Mouse (Mus musculus): Measurements from ENCODE around the gene Slc29a1. TPM values are rescaled to one million over a fixed set of nuclear protein-coding genes. Genes with fewer than 3 reads are reported as not detected.

The Slc29a1 gene
- polyA plus RNA-seq, 1 experiment from 2014 or later = 154 TPM

DNA sequence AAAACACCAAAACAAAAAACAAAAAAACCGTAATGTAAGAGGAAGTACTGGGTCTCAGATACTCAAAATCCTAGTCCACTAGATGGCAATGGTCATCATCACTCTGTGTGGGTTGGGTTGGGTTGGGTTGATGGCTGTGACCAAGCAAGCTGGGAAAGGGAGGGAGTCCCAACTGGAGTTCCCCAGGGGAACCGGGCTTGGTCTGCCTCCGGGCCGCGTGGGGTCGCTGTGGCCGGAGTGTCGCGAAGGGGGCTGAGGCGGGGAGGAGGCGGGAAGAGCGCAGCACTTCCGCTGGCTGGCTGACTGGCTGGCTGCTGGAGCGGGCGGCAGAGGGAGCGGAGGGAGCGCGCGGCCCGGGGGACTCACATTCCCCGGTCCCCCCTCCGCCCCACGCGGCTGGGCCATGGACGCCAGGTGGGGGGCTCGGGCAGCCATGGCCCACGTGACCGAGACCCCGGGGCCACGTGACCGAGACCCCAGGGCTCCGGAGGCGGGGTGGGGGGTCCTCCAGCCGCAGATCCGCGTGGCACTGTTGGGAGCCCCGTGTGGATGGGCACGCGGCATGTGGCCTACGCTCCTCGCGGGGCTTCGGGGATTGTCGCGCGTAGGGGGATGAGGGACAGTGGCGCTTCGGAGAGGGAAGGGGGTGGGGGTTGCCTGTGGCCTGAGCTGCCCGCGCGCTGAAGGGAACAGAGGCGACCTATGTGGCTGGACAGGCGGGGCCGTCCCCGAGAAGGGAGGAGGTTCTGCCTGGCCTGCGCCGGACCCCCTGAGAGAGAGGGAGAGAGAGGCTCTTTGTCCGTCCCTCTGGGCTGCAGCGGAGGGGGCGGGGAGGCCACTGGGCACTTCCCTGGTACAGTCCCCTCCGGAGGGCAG, 35.5 kb downstream of the Slc29a1 start, which contains the start of gene Slc35b2:
TSS of gene Slc35b2 (plus strand) at position 220 of the 876 bp plus-strand sequence.
- peak within 1 kb of the TSS; percentile 77 for H3K4me2 ChIP-seq (ENCODE audit: low read depth, low read length)
- H3K4me1 ChIP-seq (ENCODE audit: control insufficient read depth, low read depth, low read length) = peaks cover 16% of the 10 kb centered on the region
- H3K27ac ChIP-seq (ENCODE audit: low read length) = peak within 1 kb of the TSS; percentile 39; the same call in 1 of the 2 replicates
- 0% methylated on average over 46 of the region's 61 CpGs for WGBS (ENCODE audit: insufficient replicate concordance)
- H3K9me3 ChIP-seq (replicated peaks; ENCODE audit: control insufficient read depth, low read length) = no peaks in the 10 kb centered on the region
- H3K27me3 ChIP-seq (ENCODE audit: control insufficient read depth, insufficient read depth, low read depth, low read length) = no peaks in the 10 kb centered on the region
- peak; percentile 86 for ATAC-seq (ENCODE audit: low read depth)
- H3K4me3 ChIP-seq (ENCODE audit: low read depth, low read length) = peak within 1 kb of the TSS; percentile 69
- H3K36me3 ChIP-seq (ENCODE audit: control insufficient read depth, insufficient read depth) = peaks cover 23% of the 10 kb centered on the region
- H3K9ac ChIP-seq (ENCODE audit: low read depth, low read length) = peak within 1 kb of the TSS; percentile 77

DNA sequence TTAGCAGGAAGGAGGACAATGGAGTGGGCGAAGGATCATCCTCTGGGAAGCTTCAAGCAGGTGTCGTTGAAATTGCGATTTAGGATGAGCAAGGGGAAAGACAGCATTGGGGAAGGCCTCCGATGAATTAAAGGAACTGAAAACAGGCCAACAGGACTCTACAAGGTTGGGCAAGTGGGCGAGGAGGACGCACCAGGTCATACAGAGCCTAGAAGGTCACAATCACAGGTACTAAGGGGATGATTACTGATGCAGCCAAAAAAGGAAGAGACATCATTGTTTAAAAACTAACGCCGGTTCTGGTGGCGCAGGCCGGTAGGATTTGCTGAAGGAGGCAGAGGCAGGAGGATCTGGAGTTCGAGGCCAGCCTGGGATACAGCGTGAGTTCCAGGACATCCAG, 36.2 kb downstream of the Slc29a1 start:
- peaks cover 16% of the 10 kb centered on the region for H3K4me1 ChIP-seq (ENCODE audit: control insufficient read depth, low read depth, low read length)
- H3K36me3 ChIP-seq (ENCODE audit: control insufficient read depth, insufficient read depth) = peaks cover 17% of the 10 kb centered on the region
- ATAC-seq (ENCODE audit: low read depth) = no peak
- 65% methylated on average over 12 of the region's 12 CpGs for WGBS (ENCODE audit: insufficient replicate concordance)
- no peak overlapping the region for H3K27ac ChIP-seq (ENCODE audit: low read length)
- no peaks in the 10 kb centered on the region for H3K9me3 ChIP-seq (replicated peaks; ENCODE audit: control insufficient read depth, low read length)
- H3K4me2 ChIP-seq (ENCODE audit: low read depth, low read length) = no peak overlapping the region
- no peaks in the 10 kb centered on the region for H3K27me3 ChIP-seq (ENCODE audit: control insufficient read depth, insufficient read depth, low read depth, low read length)
- no peak overlapping the region for H3K4me3 ChIP-seq (ENCODE audit: low read depth, low read length)
- no peak overlapping the region for H3K9ac ChIP-seq (ENCODE audit: low read depth, low read length)

DNA sequence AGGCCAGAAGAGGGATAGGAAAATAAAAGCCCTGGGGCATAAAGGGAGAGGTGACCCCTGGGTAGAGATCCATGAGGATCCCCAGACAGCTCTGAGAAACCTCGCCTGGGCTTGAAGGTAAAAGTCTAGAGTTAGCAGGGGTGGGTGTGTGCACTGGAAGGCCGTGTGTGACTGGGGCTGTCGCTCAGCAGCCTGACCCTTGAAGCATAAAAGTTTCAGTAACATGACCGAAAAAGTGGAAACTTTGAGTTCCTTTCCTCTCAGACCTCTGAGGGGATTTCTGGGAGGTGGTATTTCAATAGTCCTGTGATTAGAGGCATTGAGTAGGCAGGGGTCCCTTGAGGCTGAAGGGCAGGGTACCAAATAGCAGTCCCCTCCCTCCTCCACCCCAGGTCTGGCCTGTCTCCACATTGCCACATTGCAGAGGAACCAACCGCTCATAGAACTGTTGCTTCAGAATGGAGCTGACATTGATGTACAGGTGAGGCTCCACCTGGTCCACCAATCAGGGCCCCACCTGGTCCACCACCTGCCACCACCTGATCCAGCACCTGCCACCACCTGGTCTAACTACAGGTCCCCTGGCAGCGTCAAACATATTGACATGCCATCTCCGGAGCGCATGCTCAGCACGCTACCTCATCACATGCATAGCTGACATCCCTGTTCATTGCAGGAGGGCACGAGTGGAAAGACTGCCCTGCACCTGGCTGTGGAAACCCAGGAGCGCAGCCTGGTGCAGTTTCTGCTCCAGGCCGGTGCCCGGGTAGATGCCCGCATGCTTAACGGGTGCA, 39.5 kb downstream of the Slc29a1 start:
- no peak overlapping the region for H3K9ac ChIP-seq (ENCODE audit: low read depth, low read length)
- no peak for ATAC-seq (ENCODE audit: low read depth)
- WGBS (ENCODE audit: insufficient replicate concordance) = 74% methylated on average over 15 of the region's 15 CpGs
- no peak overlapping the region for H3K4me2 ChIP-seq (ENCODE audit: low read depth, low read length)
- no peaks in the 10 kb centered on the region for H3K36me3 ChIP-seq (ENCODE audit: control insufficient read depth, insufficient read depth)
- H3K4me3 ChIP-seq (ENCODE audit: low read depth, low read length) = no peak overlapping the region
- no peaks in the 10 kb centered on the region for H3K9me3 ChIP-seq (replicated peaks; ENCODE audit: control insufficient read depth, low read length)
- H3K4me1 ChIP-seq (ENCODE audit: control insufficient read depth, low read depth, low read length) = peaks cover 23% of the 10 kb centered on the region
- H3K27ac ChIP-seq (ENCODE audit: low read length) = no peak overlapping the region
- peaks cover 18% of the 10 kb centered on the region for H3K27me3 ChIP-seq (ENCODE audit: control insufficient read depth, insufficient read depth, low read depth, low read length)

DNA sequence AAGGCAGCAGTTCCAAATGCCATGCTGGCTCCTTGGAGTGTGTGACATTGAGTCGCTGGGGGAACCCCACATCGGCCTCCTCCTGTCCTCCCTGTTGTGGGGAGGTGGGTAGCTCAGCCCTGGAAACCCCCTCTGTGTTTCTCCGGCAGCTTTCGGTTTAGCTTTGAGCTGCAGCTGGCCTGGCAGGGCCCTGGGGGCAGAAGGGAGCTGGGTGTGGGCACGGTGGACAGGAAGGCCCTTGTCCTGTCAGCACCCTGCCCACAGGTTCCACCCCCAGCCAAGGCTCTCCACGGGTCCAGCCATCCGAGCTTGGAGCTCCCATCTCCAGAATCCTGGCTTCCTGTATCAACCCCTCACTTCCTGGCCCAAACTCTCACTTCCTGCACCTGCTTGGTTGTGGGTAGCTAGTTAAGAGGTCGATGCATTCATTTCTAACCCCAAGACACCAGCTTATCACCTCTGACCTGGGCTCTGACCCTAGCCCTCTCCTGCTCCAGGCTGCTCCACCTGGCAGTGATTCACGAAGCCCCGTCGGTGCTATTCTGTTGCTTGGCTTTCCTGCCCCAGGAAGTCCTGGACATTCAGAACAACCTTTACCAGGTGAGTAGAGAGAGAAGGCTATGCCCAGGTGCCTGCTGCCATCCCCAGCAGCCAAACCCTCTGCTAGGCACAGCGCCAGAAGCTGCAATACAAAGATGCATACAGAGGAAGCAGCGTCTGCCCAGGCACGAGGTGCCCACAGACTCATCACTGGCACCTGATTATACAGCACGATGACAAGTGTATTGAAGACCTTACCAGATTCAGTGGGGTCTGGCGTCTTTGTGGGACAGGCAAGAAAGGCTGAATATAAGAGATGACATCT, 41.2 kb downstream of the Slc29a1 start:
- H3K9ac ChIP-seq (ENCODE audit: low read depth, low read length) = no peak overlapping the region
- H3K4me3 ChIP-seq (ENCODE audit: low read depth, low read length) = no peak overlapping the region
- no peaks in the 10 kb centered on the region for H3K36me3 ChIP-seq (ENCODE audit: control insufficient read depth, insufficient read depth)
- H3K9me3 ChIP-seq (replicated peaks; ENCODE audit: control insufficient read depth, low read length) = no peaks in the 10 kb centered on the region
- ATAC-seq (ENCODE audit: low read depth) = no peak
- WGBS (ENCODE audit: insufficient replicate concordance) = 47% methylated on average over 16 of the region's 16 CpGs
- peaks cover 16% of the 10 kb centered on the region for H3K4me1 ChIP-seq (ENCODE audit: control insufficient read depth, low read depth, low read length)
- H3K27me3 ChIP-seq (ENCODE audit: control insufficient read depth, insufficient read depth, low read depth, low read length) = peaks cover 18% of the 10 kb centered on the region
- H3K27ac ChIP-seq (ENCODE audit: low read length) = no peak overlapping the region
- peak overlapping the region; percentile 34; the same call in 1 of the 2 replicates for H3K4me2 ChIP-seq (ENCODE audit: low read depth, low read length)

DNA sequence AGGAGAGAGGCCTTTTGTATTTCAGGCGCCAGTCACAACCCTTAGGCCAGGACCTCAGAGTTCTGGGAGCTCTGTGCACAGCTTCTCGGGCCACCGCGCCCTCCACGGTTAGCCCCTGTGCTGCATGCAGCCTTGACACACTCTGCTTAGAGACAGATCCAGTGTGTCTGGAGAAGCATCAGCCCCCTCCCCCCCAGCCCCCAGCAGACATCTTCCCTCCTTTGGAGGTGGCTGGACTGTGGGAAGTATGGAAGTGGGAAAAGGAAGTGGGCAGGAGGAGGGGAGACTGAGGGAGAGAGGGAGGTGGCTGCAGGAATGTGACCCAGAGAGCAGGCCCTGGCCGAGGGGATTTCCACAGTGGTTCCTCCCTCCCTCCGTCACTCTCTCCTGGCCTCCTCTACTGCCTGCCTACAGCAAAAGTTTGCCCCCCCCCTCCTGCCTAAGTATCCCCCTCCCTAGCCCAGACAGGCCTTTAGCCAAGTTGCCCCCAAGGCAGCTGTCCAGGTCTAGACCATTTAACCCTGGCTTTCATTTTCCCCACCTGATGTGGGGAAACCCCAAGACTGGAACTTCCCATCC, 42.1 kb downstream of the Slc29a1 start:
- H3K27ac ChIP-seq (ENCODE audit: low read length) = no peak overlapping the region
- 39% methylated on average over 7 of the region's 7 CpGs for WGBS (ENCODE audit: insufficient replicate concordance)

DNA sequence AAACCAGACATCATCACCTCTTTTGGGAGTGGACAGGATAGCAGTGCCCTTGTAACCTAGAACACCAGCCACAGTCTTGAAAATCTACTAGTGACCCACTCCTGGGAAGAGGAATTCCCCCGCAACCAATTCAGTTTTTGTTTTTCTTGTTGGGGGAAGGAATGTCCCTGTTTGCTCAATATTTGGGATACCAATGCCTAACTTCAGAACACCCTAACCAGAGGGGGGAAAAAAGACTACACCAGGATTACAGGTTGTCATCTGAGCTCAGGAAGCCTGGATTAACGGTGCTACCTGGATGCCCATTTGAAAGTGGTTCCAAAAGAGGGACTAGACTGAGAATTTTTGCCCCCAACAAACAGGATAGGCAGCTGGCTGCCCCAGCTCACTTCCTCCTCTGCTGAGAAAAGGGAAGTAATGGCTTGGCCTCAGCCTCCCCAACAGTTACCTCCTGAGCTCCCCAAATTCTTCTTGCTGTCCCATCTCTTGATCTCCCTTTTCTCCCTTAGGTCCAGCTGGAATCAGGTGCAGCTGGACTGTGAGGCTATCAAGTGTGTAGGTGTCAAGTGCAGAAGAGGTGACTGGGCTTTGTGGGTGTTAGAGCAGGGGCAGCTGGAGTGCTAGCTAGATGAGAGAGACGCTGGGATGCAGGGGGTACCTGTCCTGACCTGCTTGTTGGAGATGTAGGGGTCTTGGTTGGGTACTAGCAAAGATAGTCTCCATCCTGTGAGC, 42.7 kb downstream of the Slc29a1 start:
- Histone ChIP-seq H3K4me3 (ENCODE audit: low read depth, low read length) (peak overlapping the region; percentile 72), H3K36me3 (ENCODE audit: control insufficient read depth, insufficient read depth) (no peaks in the 10 kb centered on the region), H3K9me3 (replicated peaks; ENCODE audit: control insufficient read depth, low read length) (no peaks in the 10 kb centered on the region), H3K4me1 (ENCODE audit: control insufficient read depth, low read depth, low read length) (peaks cover 18% of the 10 kb centered on the region), H3K27ac (ENCODE audit: low read length) (no peak overlapping the region), H3K4me2 (ENCODE audit: low read depth, low read length) (peak overlapping the region; percentile 95), H3K27me3 (ENCODE audit: control insufficient read depth, insufficient read depth, low read depth, low read length) (peaks cover 21% of the 10 kb centered on the region), H3K9ac (ENCODE audit: low read depth, low read length) (0 out of 2 replicates have a peak overlapping the region, but pooled peaks have one; percentile 58)
- ATAC-seq (ENCODE audit: low read depth) = no peak
- 36% methylated on average over 3 of the region's 3 CpGs for WGBS (ENCODE audit: insufficient replicate concordance)

More for the DNA sequence above, 42.1 kb downstream of the Slc29a1 start:
- Histone ChIP-seq H3K4me2 (ENCODE audit: low read depth, low read length) (peak overlapping the region; percentile 34), H3K9ac (ENCODE audit: low read depth, low read length) (no peak overlapping the region), H3K27me3 (ENCODE audit: control insufficient read depth, insufficient read depth, low read depth, low read length) (peaks cover 18% of the 10 kb centered on the region), H3K4me1 (ENCODE audit: control insufficient read depth, low read depth, low read length) (peaks cover 16% of the 10 kb centered on the region), H3K9me3 (replicated peaks; ENCODE audit: control insufficient read depth, low read length) (no peaks in the 10 kb centered on the region), H3K4me3 (ENCODE audit: low read depth, low read length) (0 out of 2 replicates have a peak overlapping the region, but pooled peaks have one; percentile 5), H3K36me3 (ENCODE audit: control insufficient read depth, insufficient read depth) (no peaks in the 10 kb centered on the region)
- ATAC-seq (ENCODE audit: low read depth) = 0 out of 2 replicates have a peak, but pooled peaks have one; percentile 12

DNA sequence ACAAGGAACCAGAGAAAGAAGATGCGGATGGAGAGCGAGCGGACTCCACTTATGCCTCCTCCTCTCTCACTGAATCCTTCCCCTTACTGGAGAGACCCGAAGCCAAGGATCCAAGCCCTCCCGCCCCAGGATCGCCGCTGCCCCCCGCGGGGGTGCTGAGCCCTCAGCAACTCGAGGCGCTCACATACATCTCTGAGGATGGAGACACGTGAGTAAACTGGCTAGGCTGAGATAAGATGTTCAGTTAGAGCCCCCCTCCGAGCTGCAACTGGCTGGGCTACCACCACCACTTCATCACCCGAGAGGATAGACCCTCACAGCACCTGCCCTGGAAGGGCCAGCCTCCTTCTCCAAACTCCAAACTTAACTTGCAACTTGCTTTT, 43.3 kb downstream of the Slc29a1 start:
- ATAC-seq (ENCODE audit: low read depth) = no peak
- Histone ChIP-seq H3K9me3 (replicated peaks; ENCODE audit: control insufficient read depth, low read length) (no peaks in the 10 kb centered on the region), H3K27ac (ENCODE audit: low read length) (no peak overlapping the region), H3K4me3 (ENCODE audit: low read depth, low read length) (peak overlapping the region; percentile 72), H3K9ac (ENCODE audit: low read depth, low read length) (peak overlapping the region; percentile 58; the same call in 1 of the 2 replicates), H3K36me3 (ENCODE audit: control insufficient read depth, insufficient read depth) (no peaks in the 10 kb centered on the region), H3K4me2 (ENCODE audit: low read depth, low read length) (peak overlapping the region; percentile 95), H3K4me1 (ENCODE audit: control insufficient read depth, low read depth, low read length) (peaks cover 18% of the 10 kb centered on the region), H3K27me3 (ENCODE audit: control insufficient read depth, insufficient read depth, low read depth, low read length) (peaks cover 26% of the 10 kb centered on the region)
- WGBS (ENCODE audit: insufficient replicate concordance) = 1% methylated on average over 14 of the region's 14 CpGs
